Mouse (Mus musculus): ENCODE measurements around the gene C2cd4b.

Gene C2cd4b

DNA sequence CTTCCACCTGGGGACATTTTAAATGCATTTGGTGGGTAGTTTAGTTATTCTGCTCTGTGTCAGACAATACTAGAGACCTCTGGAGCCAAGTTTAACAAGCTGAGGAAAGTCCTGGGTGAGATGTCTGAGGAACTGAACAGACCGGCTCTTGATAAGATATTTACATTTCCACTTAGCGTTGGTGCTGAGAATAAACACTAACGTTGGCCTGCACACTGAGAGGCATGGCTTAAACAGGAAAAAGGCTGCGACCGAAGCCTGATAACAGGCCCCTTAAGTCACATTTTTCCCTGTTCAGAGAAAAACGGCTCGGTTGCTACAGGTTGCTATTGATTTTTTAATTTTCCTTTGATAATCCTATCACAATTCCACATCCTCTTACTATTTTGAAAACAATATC lies 12.1 kb downstream of the C2cd4b start:
- no peak for DNase-seq (ENCODE audit: low spot score)

- DNase-seq (ENCODE audit: low spot score), result no peak
These were observed 15.0 kb downstream of the C2cd4b start for GRCm38 (mm10) chr9:67774201-67774600.

GRCm38 (mm10) chr9:67778553-67778952 lies 19.3 kb downstream of the C2cd4b start:
- DNase-seq (ENCODE audit: low spot score), result no peak

DNA sequence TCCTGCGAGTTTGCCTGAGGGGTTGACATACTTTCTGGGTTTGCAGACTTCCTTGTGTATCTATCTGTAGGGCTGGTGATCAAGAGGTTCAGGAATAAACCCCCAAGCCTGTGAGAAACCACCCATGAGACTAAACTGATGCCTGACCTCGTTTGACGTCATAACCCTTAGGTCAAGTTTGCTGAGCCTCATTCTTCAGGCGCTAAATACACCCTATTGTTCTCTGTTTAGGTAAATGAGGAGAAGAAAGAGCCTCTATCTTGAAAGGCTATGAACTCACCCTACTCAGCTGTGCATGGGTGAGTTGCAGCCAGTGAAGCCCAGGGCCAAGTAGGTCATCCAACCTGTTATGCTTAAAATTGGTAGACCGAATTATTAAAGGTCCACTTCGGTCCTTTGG lies 23.5 kb downstream of the C2cd4b start:
- DNase-seq (ENCODE audit: low spot score), result no peak

GRCm38 (mm10) chr9:67783464-67783863 lies 24.2 kb downstream of the C2cd4b start:
- DNase-seq (ENCODE audit: low spot score), result no peak

- DNase-seq (ENCODE audit: low spot score), result no peak
These were observed 24.7 kb downstream of the C2cd4b start for GRCm38 (mm10) chr9:67783925-67784324.

DNA sequence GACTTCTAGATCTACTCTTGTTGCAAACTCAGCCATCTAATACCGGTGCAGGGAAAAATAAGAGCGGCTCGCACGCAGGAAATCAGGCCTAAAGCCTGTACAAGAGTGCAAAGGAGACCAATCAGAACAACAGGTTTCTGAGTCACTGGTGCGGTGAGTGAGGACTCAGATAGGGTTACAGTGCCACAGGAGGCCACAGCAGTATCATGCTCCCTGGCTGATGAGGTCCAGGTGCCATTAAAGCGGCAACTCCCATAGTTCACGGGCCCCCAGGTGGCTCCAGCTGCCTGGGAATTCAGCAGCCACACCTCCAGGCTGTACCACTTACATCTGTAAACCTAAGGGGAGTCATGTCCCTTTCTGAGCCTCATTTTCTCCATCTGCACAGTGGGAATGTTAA lies 27.1 kb downstream of the C2cd4b start:
- no peak for DNase-seq (ENCODE audit: low spot score)

- no peak for DNase-seq (ENCODE audit: low spot score)
These were observed 28.4 kb downstream of the C2cd4b start for GRCm38 (mm10) chr9:67787671-67788070.

GRCm38 (mm10) chr9:67792405-67792804 lies 33.2 kb downstream of the C2cd4b start:
- no peak for DNase-seq (ENCODE audit: low spot score)

- no peak for DNase-seq (ENCODE audit: low spot score)
These were observed 34.3 kb downstream of the C2cd4b start for GRCm38 (mm10) chr9:67793501-67793900.

- no peak for DNase-seq (ENCODE audit: low spot score)
These were observed 35.0 kb downstream of the C2cd4b start for GRCm38 (mm10) chr9:67794216-67794615.

DNA sequence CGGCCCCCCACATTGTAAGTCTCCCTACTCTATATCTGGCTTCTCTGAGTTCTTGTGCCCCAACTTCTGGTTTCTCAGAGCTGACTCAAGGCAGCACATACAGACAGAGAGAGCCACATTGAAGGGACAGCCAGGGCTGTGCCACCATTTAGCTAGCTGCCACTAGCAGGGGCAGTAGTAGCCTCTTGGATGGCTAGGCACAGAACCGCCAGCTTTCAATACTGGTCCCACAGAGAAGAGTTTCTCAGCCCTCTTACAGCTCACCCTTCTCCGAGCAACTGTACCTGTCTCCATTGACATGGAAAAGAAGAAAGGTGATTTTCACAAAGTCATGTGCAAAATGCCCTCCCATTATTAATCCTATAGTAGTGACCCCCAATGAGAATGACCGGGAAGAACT lies 35.4 kb downstream of the C2cd4b start:
- DNase-seq (ENCODE audit: low spot score), result no peak

DNA sequence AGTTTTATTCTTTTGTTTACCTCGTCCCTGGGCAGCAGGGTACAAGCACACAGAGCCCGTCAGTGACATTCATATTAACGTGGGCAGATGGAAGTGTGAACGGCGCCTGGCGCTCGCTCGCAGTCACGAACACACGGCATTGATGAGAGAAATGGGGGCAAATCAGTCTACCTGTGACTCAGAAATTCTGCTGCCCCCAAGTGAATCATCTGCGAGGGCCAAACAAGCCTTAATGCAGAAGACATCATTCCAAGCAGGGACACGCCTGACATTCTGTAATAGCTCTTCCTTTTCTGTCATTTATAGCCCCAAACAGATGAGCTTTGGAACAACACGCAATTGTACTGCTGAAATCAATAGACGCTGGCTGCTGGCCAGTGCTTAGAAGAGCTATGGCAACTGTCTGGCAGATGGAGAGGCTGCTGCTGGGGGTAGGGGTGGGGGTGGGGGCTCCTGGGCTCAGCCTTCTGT lies 36.0 kb downstream of the C2cd4b start:
- DNase-seq (ENCODE audit: low spot score), result no peak

GRCm38 (mm10) chr9:67799078-67799819 lies 40.0 kb downstream of the C2cd4b start:
- peak; percentile 47 for DNase-seq (ENCODE audit: low spot score)

DNA sequence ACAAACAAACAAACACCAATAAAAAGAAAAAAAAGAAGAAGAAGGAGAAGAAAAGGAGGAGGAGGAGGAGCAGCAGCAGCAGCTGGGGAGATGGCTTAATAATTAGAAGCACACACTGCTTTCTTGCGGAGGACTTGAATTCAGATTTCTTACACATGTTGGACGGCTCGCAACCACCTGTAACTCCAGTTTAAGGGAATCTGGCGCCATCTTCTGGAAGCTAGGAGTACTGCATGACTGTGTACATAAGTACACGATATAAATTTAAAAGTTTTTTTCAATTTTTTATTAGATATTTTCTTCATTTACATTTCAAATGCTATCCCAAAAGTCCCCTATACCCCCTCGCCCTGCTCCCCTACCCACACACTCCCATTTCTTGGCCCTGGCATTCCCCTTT lies 43.0 kb downstream of the C2cd4b start:
- DNase-seq (ENCODE audit: low spot score), result peak; percentile 33

- DNase-seq (ENCODE audit: low spot score), result no peak
These were observed 47.8 kb downstream of the C2cd4b start for GRCm38 (mm10) chr9:67807000-67807399.

- DNase-seq (ENCODE audit: low spot score), result no peak
These were observed 51.3 kb downstream of the C2cd4b start for GRCm38 (mm10) chr9:67810527-67810926.
